Mouse (Mus musculus) lung, embryonic 15.5 days (tissue): Measurements from ENCODE around the gene Thrap3. TPM values are rescaled to one million over a fixed set of nuclear protein-coding genes. Genes with fewer than 3 reads are reported as not detected.

Experiments used
- polyA plus RNA-seq: library from polyadenylated mRNA; unstranded; fragments of >200 nt; fragmentation: Nextera tagmentation; extraction: Ambion mirVana; gene quantifications from 2 replicates; pipeline ENCODE4 v1.2.1, GENCODE M21; 2015

The Thrap3 gene
- polyA plus RNA-seq, 1 experiment from 2014 or later: 228 TPM

Other genes starting within 250 kb of the Thrap3 start
- 1.5 and 1.7 TPM in 2 replicates for gene Csf3r, start 178.2 kb downstream of the Thrap3 start, polyA plus RNA-seq
- 127 and 130 TPM in 2 replicates for gene Mrps15, start 155.8 kb downstream of the Thrap3 start, polyA plus RNA-seq
- 20.1 and 22.8 TPM in 2 replicates for gene Oscp1, start 144.2 kb downstream of the Thrap3 start, polyA plus RNA-seq
- 50.3 and 54.1 TPM in 2 replicates for gene Lsm10, start 106.1 kb downstream of the Thrap3 start, polyA plus RNA-seq
- gene Stk40, start 98.8 kb downstream of the Thrap3 start, polyA plus RNA-seq: 37.8 and 40.7 TPM in 2 replicates
- gene Eva1b, start 55.0 kb downstream of the Thrap3 start, polyA plus RNA-seq: 95.9 and 101 TPM in 2 replicates
- gene Sh3d21, start 39.3 kb downstream of the Thrap3 start, polyA plus RNA-seq: 7.2 and 9.4 TPM in 2 replicates
- 40.8 and 45.3 TPM in 2 replicates for gene Map7d1, start 53.6 kb upstream of the Thrap3 start, polyA plus RNA-seq
- gene Trappc3, start 59.6 kb upstream of the Thrap3 start, polyA plus RNA-seq: 106 and 108 TPM in 2 replicates
- 5.4 and 5.8 TPM in 2 replicates for gene Col8a2, start 84.0 kb upstream of the Thrap3 start, polyA plus RNA-seq
- 68.6 TPM in 2 replicates for gene Adprhl2, start 118.9 kb upstream of the Thrap3 start, polyA plus RNA-seq
- 5.3 and 6.2 TPM in 2 replicates for gene Tekt2, start 122.9 kb upstream of the Thrap3 start, polyA plus RNA-seq
- gene Ago3, start 226.8 kb upstream of the Thrap3 start, polyA plus RNA-seq: 12.3 and 16.2 TPM in 2 replicates